In the genomic region with DNA sequence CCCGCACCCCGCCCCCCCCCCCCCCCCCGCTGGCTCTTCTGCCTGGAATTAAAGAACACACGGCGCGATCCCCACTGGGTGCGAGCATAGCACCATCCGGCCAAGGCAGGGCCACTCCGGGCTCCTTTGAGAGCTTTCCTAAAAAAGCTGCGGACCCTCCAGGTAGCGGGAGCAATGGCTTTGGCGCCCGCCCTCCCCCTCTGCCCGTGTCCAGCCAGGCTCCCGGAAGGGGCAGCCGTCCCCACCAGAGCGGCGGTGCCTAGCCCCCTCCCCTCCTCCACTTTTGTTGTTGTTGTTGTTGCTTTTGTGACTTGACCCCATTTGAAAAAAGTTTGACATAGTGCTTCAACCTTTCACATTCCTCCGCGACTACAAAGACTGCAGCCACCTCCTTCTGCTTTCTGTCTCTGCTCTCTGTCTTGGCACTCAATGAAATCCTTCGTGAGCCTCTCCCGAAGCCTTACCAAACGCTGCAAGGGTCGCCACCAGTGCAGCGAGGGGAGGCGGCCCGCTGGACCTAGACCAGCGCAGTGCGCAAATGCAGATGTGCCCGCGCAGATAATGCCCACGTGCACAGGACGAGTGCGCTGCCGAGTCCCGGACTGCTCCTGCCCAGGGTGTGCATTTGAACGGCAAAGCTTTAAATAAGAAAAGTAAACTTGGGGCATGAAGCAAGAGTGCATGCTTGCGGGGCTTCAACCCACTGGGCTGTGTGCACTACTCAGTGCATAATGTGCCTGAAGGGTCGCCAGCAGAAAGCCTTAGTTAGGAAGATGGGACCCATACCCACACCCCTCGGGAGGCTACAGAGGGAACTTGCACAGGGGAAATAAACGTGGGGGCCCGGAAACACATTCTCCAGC, we compare ENCODE assay signal across 10 mouse cellular contexts.
A peak's percentile ranks its signal among the peaks of the same experiment; 100 is the strongest.
DNase-seq lines count a peak whose midpoint lies in the region; ATAC-seq and TF ChIP-seq lines count a peak whose summit lies in the region.
"Had no signal": no experiment of that assay in that cellular context is flagged by ENCODE, and none has a peak within 500 bp of the region (broad histone marks: within the 10 kb centered on the region; RNA-seq: fewer than 3 reads in every experiment).

No protein-coding gene starts in this region.

- no peak overlapping the region for H3K27ac ChIP-seq in heart, embryonic 10.5 days
- no peak overlapping the region for H3K27ac ChIP-seq in hindbrain, embryonic 14.5 days
- no peak overlapping the region for H3K27ac ChIP-seq in midbrain, embryonic 14.5 days (replicated peaks; ENCODE audit: low read depth, low read length)
- H3K27ac ChIP-seq: macrophage had no signal

- H3K9me3 ChIP-seq in heart, embryonic 10.5 days, result no peaks in the 10 kb centered on the region
- no peaks in the 10 kb centered on the region for H3K9me3 ChIP-seq in hindbrain, embryonic 14.5 days (ENCODE audit: control insufficient read depth, low read length)
- H3K9me3 ChIP-seq in midbrain, embryonic 14.5 days (ENCODE audit: control insufficient read depth, low read length), result no peaks in the 10 kb centered on the region

- H3K4me3 ChIP-seq in heart, embryonic 10.5 days, result peak overlapping the region; percentile 52
- peak overlapping the region; percentile 35 for H3K4me3 ChIP-seq in hindbrain, embryonic 14.5 days (replicated peaks; ENCODE audit: low read length)
- H3K4me3 ChIP-seq in midbrain, embryonic 14.5 days (replicated peaks; ENCODE audit: low read depth, low read length), result peak overlapping the region; percentile 37

- H3K9ac ChIP-seq in hindbrain, embryonic 14.5 days, result no peak overlapping the region
- no peak overlapping the region for H3K9ac ChIP-seq in midbrain, embryonic 14.5 days (replicated peaks; ENCODE audit: low read length)

- no peaks in the 10 kb centered on the region for H3K36me3 ChIP-seq in heart, embryonic 10.5 days
- H3K36me3 ChIP-seq in hindbrain, embryonic 14.5 days (replicated peaks; ENCODE audit: control insufficient read depth, insufficient read depth), result no peaks in the 10 kb centered on the region
- H3K36me3 ChIP-seq in midbrain, embryonic 14.5 days (ENCODE audit: control insufficient read depth, insufficient read depth, low read length), result no peaks in the 10 kb centered on the region

- 18% methylated on average over 42 of the region's 42 CpGs for WGBS in heart, embryonic 10.5 days
- WGBS in hindbrain, embryonic 14.5 days, result 15% methylated on average over 39 of the region's 42 CpGs
- 22% methylated on average over 40 of the region's 42 CpGs for WGBS in midbrain, embryonic 14.5 days

- H3K4me2 ChIP-seq in hindbrain, embryonic 14.5 days (replicated peaks), result peak overlapping the region; percentile 74
- H3K4me2 ChIP-seq in midbrain, embryonic 14.5 days (ENCODE audit: low read length), result peak overlapping the region; percentile 68

- no peak for TF ChIP-seq CTCF in brain, embryonic 14.5 days (IDR thresholded peaks at IDR 0.05; ENCODE audit: borderline replicate concordance, extremely low read depth, insufficient read depth, insufficient read length)

- intact Hi-C loops in heart, postnatal 14 days (cut with DNase I), result no loop called here

- peaks cover 12% of the 10 kb centered on the region; the same call in 1 of the 2 replicates for H3K27me3 ChIP-seq in heart, embryonic 10.5 days (ENCODE audit: insufficient read depth, poor library complexity, severe bottlenecking)
- H3K27me3 ChIP-seq in hindbrain, embryonic 14.5 days (ENCODE audit: control insufficient read depth, insufficient read depth, low read length), result peaks cover 14% of the 10 kb centered on the region; the same call in 1 of the 2 replicates
- H3K27me3 ChIP-seq in midbrain, embryonic 14.5 days (ENCODE audit: control insufficient read depth, insufficient read depth, low read length), result no peaks in the 10 kb centered on the region

- no peak for DNase-seq in heart, embryonic 10.5 days (ENCODE audit: low spot score)
- DNase-seq in heart, postnatal 14 days, result no peak
- DNase-seq in brain, embryonic 14.5 days (ENCODE audit: low read depth), result peak; percentile 4
- DNase-seq in hindbrain, embryonic 14.5 days (ENCODE audit: low spot score), result no peak
- DNase-seq in midbrain, embryonic 14.5 days, result peak; percentile 18
- no peak for DNase-seq in urinary bladder, postnatal 14 days (ENCODE audit: low spot score)
- no peak for DNase-seq in cerebellum, postnatal 36 days
- DNase-seq: gastrocnemius, postnatal 36 days had no signal

- ATAC-seq in hindbrain, embryonic 14.5 days (ENCODE audit: low FRiP score), result no peak
- ATAC-seq in midbrain, embryonic 14.5 days (ENCODE audit: low FRiP score, low TSS enrichment), result no peak; the same call in 1 of the 2 replicates
- no peak for ATAC-seq in activated CD4-positive, CD25-positive, alpha-beta regulatory T cell, adult 4 months

- TF ChIP-seq POLR2A in brain, embryonic 14.5 days (IDR thresholded peaks at IDR 0.05; ENCODE audit: borderline replicate concordance, extremely low read depth, insufficient read depth, insufficient read length, poor library complexity, severe bottlenecking), result no peak

- H3K4me1 ChIP-seq in heart, embryonic 10.5 days, result no peaks in the 10 kb centered on the region
- H3K4me1 ChIP-seq in hindbrain, embryonic 14.5 days (replicated peaks; ENCODE audit: control insufficient read depth, insufficient read depth, low read length), result 0 out of 2 replicates have a peak, but pooled peaks cover 5% of the 10 kb centered on the region
- no peaks in the 10 kb centered on the region for H3K4me1 ChIP-seq in midbrain, embryonic 14.5 days (ENCODE audit: control insufficient read depth, insufficient read depth, low read length)

Comparison
In these comparisons a context has a peak if more than half of its experiments do, and no peak if none do; other contexts are left out.
1. DNase-seq: peak in brain, embryonic 14.5 days (single experiment) and midbrain, embryonic 14.5 days (single experiment); none in heart, embryonic 10.5 days (single experiment), heart, postnatal 14 days (0 of 2), hindbrain, embryonic 14.5 days (single experiment), urinary bladder, postnatal 14 days (single experiment) and cerebellum, postnatal 36 days (0 of 2).
2. Peak in every context shown above with its lines, with median percentiles within 50 percentile points of each other: H3K4me3 ChIP-seq.